Mouse (Mus musculus) C2C12 (cell line): ENCODE data around the gene Ogfod3.

Experiments used
- CTCF ChIP-seq: IDR thresholded peaks from one replicate; pipeline ENCODE4 v1.5.1; 2011; ENCODE audit not compliant: control insufficient read depth, insufficient read depth, insufficient read length
- FOSL1 ChIP-seq: IDR thresholded peaks from one replicate; pipeline ENCODE4 v1.8.0; 2011; ENCODE audit warnings: mild to moderate bottlenecking, low read length; ENCODE audit not compliant: poor library complexity, insufficient read depth, severe bottlenecking
- MAX ChIP-seq: IDR thresholded peaks from one replicate; pipeline ENCODE4 v1.6.1; 2011; ENCODE audit warnings: mild to moderate bottlenecking, control low read depth
- MYOG ChIP-seq: IDR thresholded peaks from one replicate; pipeline ENCODE4 v1.6.1; 2011; ENCODE audit not compliant: control insufficient read depth, insufficient read length; ENCODE audit errors: extremely low read depth
- USF1 ChIP-seq: IDR thresholded peaks from one replicate; pipeline ENCODE4 v1.6.1; 2011; ENCODE audit warnings: low read depth, mild to moderate bottlenecking, control low read depth, moderate library complexity

GRCm38 (mm10) chr11:121163751-121164150 lies 40.8 kb downstream of the Ogfod3 start:
- no peak for TF ChIP-seq MAX
- no peak for TF ChIP-seq CTCF
- TF ChIP-seq USF1 = no peak
- no peak for TF ChIP-seq MYOG
- TF ChIP-seq FOSL1 = no peak
